In the genomic region with DNA sequence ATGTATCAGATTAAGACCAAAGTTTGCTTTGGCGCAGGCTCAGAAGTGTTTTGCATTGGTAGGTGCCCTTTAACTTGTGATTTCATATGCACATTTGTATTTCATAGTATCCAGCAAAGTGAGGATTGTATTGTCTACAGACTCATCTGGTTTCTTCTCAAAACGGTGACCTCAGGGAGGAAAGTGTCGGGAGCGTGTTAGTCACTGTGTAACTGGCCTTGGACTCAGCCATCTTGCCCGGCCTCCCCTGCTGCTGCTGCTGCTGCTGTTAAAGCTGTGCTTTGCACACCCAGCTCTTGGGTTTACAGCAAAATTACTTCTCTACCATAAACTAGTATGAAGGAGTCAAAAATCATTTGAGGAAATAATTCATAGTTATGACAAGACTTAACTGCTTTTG, we compare ENCODE assay signal across 23 mouse cellular contexts. TPM values are rescaled to one million over a fixed set of nuclear protein-coding genes. Genes with fewer than 3 reads are reported as not detected.
DNase-seq lines count a peak whose midpoint lies in the region; ATAC-seq and TF ChIP-seq lines count a peak whose summit lies in the region.
"Had no signal": no experiment of that assay in that cellular context is flagged by ENCODE, and none has a peak within 500 bp of the region (broad histone marks: within the 10 kb centered on the region; RNA-seq: fewer than 3 reads in every experiment).

No protein-coding gene starts in this region.

- DNase-seq in kidney, postnatal 36 days: peak; percentile 42 to 43
- no peak for DNase-seq in kidney, adult 18-20 months
- peak; percentile 43 for DNase-seq in adrenal gland, postnatal 10 days
- DNase-seq in adrenal gland, postnatal 36 days: peak; percentile 67 to 68
- DNase-seq in forebrain, postnatal 0 days: no peak
- no peak for DNase-seq in lung, adult 18-20 months
- DNase-seq: cerebellum, adult 18-20 months; cerebellum, adult 9-10 months; cerebellum, postnatal 14 days; gastrocnemius, postnatal 10 days; gastrocnemius, postnatal 36 days; heart, adult 2 months; heart, postnatal 14 days; heart, postnatal 4 days had no signal

- no peaks in the 10 kb centered on the region for H3K27me3 ChIP-seq in forebrain, postnatal 0 days (ENCODE audit: insufficient read depth, low read length)
- H3K27me3 ChIP-seq: forebrain, embryonic 13.5 days; heart, embryonic 13.5 days had no signal

- no peaks in the 10 kb centered on the region for H3K9me3 ChIP-seq in forebrain, postnatal 0 days (ENCODE audit: low read length)
- H3K9me3 ChIP-seq: forebrain, embryonic 10.5 days; forebrain, embryonic 13.5 days; heart, embryonic 10.5 days; heart, embryonic 13.5 days had no signal

- H3K4me2 ChIP-seq in forebrain, postnatal 0 days (ENCODE audit: low read depth): no peak overlapping the region
- H3K4me2 ChIP-seq: forebrain, embryonic 13.5 days; heart, embryonic 13.5 days; hindbrain, embryonic 14.5 days had no signal

- H3K27ac ChIP-seq in forebrain, postnatal 0 days (ENCODE audit: low read depth, low read length): no peak overlapping the region
- H3K27ac ChIP-seq: forebrain, embryonic 10.5 days; forebrain, embryonic 13.5 days; heart, adult 2 months; heart, embryonic 10.5 days; heart, embryonic 13.5 days; hindbrain, embryonic 14.5 days; hindbrain, postnatal 0 days had no signal

- no peak overlapping the region for H3K9ac ChIP-seq in forebrain, postnatal 0 days
- H3K9ac ChIP-seq: forebrain, embryonic 13.5 days; heart, embryonic 13.5 days; hindbrain, embryonic 14.5 days had no signal

- TF ChIP-seq CTCF in forebrain, postnatal 0 days (IDR thresholded peaks at IDR 0.05; ENCODE audit: low read depth): no peak

- H3K4me3 ChIP-seq in forebrain, postnatal 0 days (ENCODE audit: low read depth, low read length): no peak overlapping the region
- H3K4me3 ChIP-seq: forebrain, embryonic 10.5 days; forebrain, embryonic 13.5 days; heart, adult 2 months; heart, embryonic 10.5 days; heart, embryonic 13.5 days had no signal

- H3K4me1 ChIP-seq in forebrain, postnatal 0 days (ENCODE audit: insufficient read depth): no peaks in the 10 kb centered on the region
- H3K4me1 ChIP-seq: forebrain, embryonic 10.5 days; forebrain, embryonic 13.5 days; heart, embryonic 10.5 days; heart, embryonic 13.5 days had no signal

- WGBS in forebrain, postnatal 0 days: 94% methylated on average over 5 of the region's 5 CpGs

- no peak for ATAC-seq in forebrain, postnatal 0 days
- ATAC-seq: CD4-positive, CD25-positive, alpha-beta regulatory T cell, adult 4 months; forebrain, embryonic 13.5 days; hindbrain, postnatal 0 days; inflammation-experienced regulatory T-cells, adult 6 months; intestine, embryonic 16.5 days had no signal

- H3K36me3 ChIP-seq in forebrain, postnatal 0 days (ENCODE audit: insufficient read depth): peaks cover 43% of the 10 kb centered on the region

RNA-seq across cellular contexts. Expression of a gene that starts 22.4 kb away (rescaled TPM):
- total RNA-seq in adrenal gland, postnatal 10 days (2021): 10 to 100 TPM; 88.7 to 94.6 TPM
- 10 to 100 TPM; 35.0 to 53.6 TPM for total RNA-seq in adrenal gland, postnatal 36 days (2021)
- total RNA-seq in forebrain, postnatal 0 days (2014; rRNA removed): 23.7 and 28.5 TPM in 2 replicates
- 38.8 and 41.4 TPM in 2 replicates for polyA plus RNA-seq in forebrain, postnatal 0 days (2015; fragmentation: Nextera tagmentation; extraction: Ambion mirVana)

RNA-seq across cellular contexts. Expression of a gene that starts 23.2 kb away (rescaled TPM):
- 10 to 100 TPM; 62.0 to 63.9 TPM for total RNA-seq in adrenal gland, postnatal 10 days (2021)
- total RNA-seq in adrenal gland, postnatal 36 days (2021): 10 to 100 TPM; 56.3 to 59.2 TPM
- total RNA-seq in forebrain, postnatal 0 days (2014; rRNA removed): 129 and 138 TPM in 2 replicates
- polyA plus RNA-seq in forebrain, postnatal 0 days (2015; fragmentation: Nextera tagmentation; extraction: Ambion mirVana): 59.3 and 65.7 TPM in 2 replicates

Comparison
In these comparisons a context has a peak if more than half of its experiments do, and no peak if none do; other contexts are left out.
1. DNase-seq: peak in kidney, postnatal 36 days (2 of 2), adrenal gland, postnatal 10 days (single experiment) and adrenal gland, postnatal 36 days (2 of 2); none in kidney, adult 18-20 months (single experiment), forebrain, postnatal 0 days (single experiment) and lung, adult 18-20 months (0 of 2).